14 mouse cellular contexts compared by ENCODE assay signal in the genomic region with DNA sequence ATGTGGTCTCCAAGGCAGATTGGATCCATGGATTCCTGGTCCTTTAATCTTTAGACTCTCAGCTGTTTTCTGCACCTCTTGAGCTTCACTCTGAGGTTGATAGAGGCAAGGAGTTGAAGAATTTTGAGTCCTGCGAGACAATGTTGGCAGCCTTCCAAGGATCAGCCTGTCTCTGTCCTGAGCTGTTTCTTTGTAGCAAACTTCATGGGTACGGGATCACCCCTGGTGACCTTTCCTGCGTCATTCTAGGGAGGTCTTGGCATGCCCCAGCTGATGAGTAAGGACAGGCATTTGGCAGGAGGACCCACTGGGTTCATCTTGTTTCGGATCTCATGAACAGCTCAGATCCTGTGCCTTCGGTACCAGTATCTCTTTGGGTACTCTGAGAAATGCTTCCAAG. TPM values are rescaled to one million over a fixed set of nuclear protein-coding genes. Genes with fewer than 3 reads are reported as not detected.
A peak's percentile ranks its signal among the peaks of the same experiment; 100 is the strongest.
DNase-seq lines count a peak whose midpoint lies in the region; ATAC-seq and TF ChIP-seq lines count a peak whose summit lies in the region.
"Had no signal": no experiment of that assay in that cellular context is flagged by ENCODE, and none has a peak within 500 bp of the region (broad histone marks: within the 10 kb centered on the region; RNA-seq: fewer than 3 reads in every experiment).

No protein-coding gene starts in this region.

- H3K4me3 ChIP-seq in heart, embryonic 12.5 days: no peak overlapping the region
- H3K4me3 ChIP-seq in kidney, postnatal 0 days (replicated peaks; ENCODE audit: low read depth, low read length): no peak overlapping the region
- H3K4me3 ChIP-seq in embryonic facial prominence, embryonic 10.5 days: no peak overlapping the region
- H3K4me3 ChIP-seq in forebrain, embryonic 10.5 days: no peak overlapping the region
- H3K4me3 ChIP-seq: hindbrain, embryonic 15.5 days; liver, embryonic 13.5 days; neural tube, embryonic 13.5 days had no signal

- peak overlapping the region; percentile 78 for H3K27ac ChIP-seq in heart, embryonic 12.5 days (ENCODE audit: poor library complexity, severe bottlenecking)
- H3K27ac ChIP-seq in kidney, postnatal 0 days: no peak overlapping the region
- no peak overlapping the region for H3K27ac ChIP-seq in embryonic facial prominence, embryonic 10.5 days (replicated peaks)
- no peak overlapping the region for H3K27ac ChIP-seq in forebrain, embryonic 10.5 days
- H3K27ac ChIP-seq: hindbrain, embryonic 15.5 days; liver, embryonic 13.5 days had no signal

- TF ChIP-seq CTCF in kidney, postnatal 0 days (IDR thresholded peaks at IDR 0.05; ENCODE audit: low read depth): no peak

- peak; percentile 49 for DNase-seq in retina, postnatal 1 day
- no peak for DNase-seq in retina, embryonic 14.5 days (ENCODE audit: low spot score)
- peak; percentile 44 for DNase-seq in kidney, postnatal 0 days (ENCODE audit: low spot score)
- DNase-seq in testis, postnatal 10 days (ENCODE audit: low spot score): peak; percentile 81
- no peak for DNase-seq in embryonic facial prominence, embryonic 10.5 days (ENCODE audit: low spot score)
- DNase-seq in forebrain, embryonic 10.5 days (ENCODE audit: extremely low spot score, low spot score): no peak
- DNase-seq in layer of hippocampus, adult 11-12 months (ENCODE audit: low spot score): no peak
- DNase-seq: cerebellum, adult 11-12 months; forebrain, postnatal 0 days; liver, embryonic 13.5 days; thymus, postnatal 36 days had no signal

- no peaks in the 10 kb centered on the region for H3K27me3 ChIP-seq in heart, embryonic 12.5 days (replicated peaks)
- no peaks in the 10 kb centered on the region for H3K27me3 ChIP-seq in kidney, postnatal 0 days (ENCODE audit: insufficient read depth, low read length)
- H3K27me3 ChIP-seq in embryonic facial prominence, embryonic 10.5 days (replicated peaks; ENCODE audit: low read depth, poor library complexity, severe bottlenecking): no peaks in the 10 kb centered on the region
- no peaks in the 10 kb centered on the region for H3K27me3 ChIP-seq in forebrain, embryonic 10.5 days (ENCODE audit: poor library complexity, severe bottlenecking)
- H3K27me3 ChIP-seq: hindbrain, embryonic 15.5 days; liver, embryonic 13.5 days; neural tube, embryonic 13.5 days had no signal

- H3K4me2 ChIP-seq in heart, embryonic 12.5 days: peak overlapping the region; percentile 9; the same call in 1 of the 2 replicates
- H3K4me2 ChIP-seq in kidney, postnatal 0 days (ENCODE audit: low read length): no peak overlapping the region
- H3K4me2 ChIP-seq: hindbrain, embryonic 15.5 days; liver, embryonic 13.5 days; neural tube, embryonic 13.5 days had no signal

- 35% methylated on average over 5 of the region's 5 CpGs for WGBS in heart, embryonic 12.5 days
- WGBS in kidney, postnatal 0 days: 62% methylated on average over 5 of the region's 5 CpGs
- 83% methylated on average over 5 of the region's 5 CpGs for WGBS in embryonic facial prominence, embryonic 10.5 days
- WGBS in forebrain, embryonic 10.5 days: 91% methylated on average over 5 of the region's 5 CpGs

- ATAC-seq in heart, embryonic 12.5 days (ENCODE audit: insufficient number of reproducible peaks, low FRiP score): no peak
- no peak for ATAC-seq in kidney, postnatal 0 days (replicated peaks; ENCODE audit: low FRiP score, low read depth)
- ATAC-seq: forebrain, postnatal 0 days had no signal

- no peak overlapping the region for H3K9ac ChIP-seq in heart, embryonic 12.5 days
- no peak overlapping the region for H3K9ac ChIP-seq in kidney, postnatal 0 days (ENCODE audit: low read depth, low read length)
- H3K9ac ChIP-seq: forebrain, postnatal 0 days; hindbrain, embryonic 15.5 days; liver, embryonic 13.5 days; neural tube, embryonic 13.5 days had no signal

- H3K4me1 ChIP-seq in heart, embryonic 12.5 days (replicated peaks): peaks cover 63% of the 10 kb centered on the region
- H3K4me1 ChIP-seq in kidney, postnatal 0 days (replicated peaks; ENCODE audit: insufficient read depth, low read length): peaks cover 29% of the 10 kb centered on the region
- H3K4me1 ChIP-seq in embryonic facial prominence, embryonic 10.5 days: peaks cover 39% of the 10 kb centered on the region
- peaks cover 20% of the 10 kb centered on the region for H3K4me1 ChIP-seq in forebrain, embryonic 10.5 days
- H3K4me1 ChIP-seq: liver, embryonic 13.5 days had no signal

- no peaks in the 10 kb centered on the region for H3K36me3 ChIP-seq in heart, embryonic 12.5 days
- no peaks in the 10 kb centered on the region for H3K36me3 ChIP-seq in kidney, postnatal 0 days (ENCODE audit: insufficient read depth, low read length)
- H3K36me3 ChIP-seq in embryonic facial prominence, embryonic 10.5 days (replicated peaks): peaks cover 86% of the 10 kb centered on the region
- peaks cover 85% of the 10 kb centered on the region for H3K36me3 ChIP-seq in forebrain, embryonic 10.5 days (replicated peaks)
- H3K36me3 ChIP-seq: hindbrain, embryonic 15.5 days; liver, embryonic 13.5 days had no signal

- no peaks in the 10 kb centered on the region for H3K9me3 ChIP-seq in heart, embryonic 12.5 days (replicated peaks)
- no peaks in the 10 kb centered on the region for H3K9me3 ChIP-seq in kidney, postnatal 0 days (replicated peaks; ENCODE audit: low read length)
- no peaks in the 10 kb centered on the region for H3K9me3 ChIP-seq in embryonic facial prominence, embryonic 10.5 days
- no peaks in the 10 kb centered on the region for H3K9me3 ChIP-seq in forebrain, embryonic 10.5 days
- H3K9me3 ChIP-seq: hindbrain, embryonic 15.5 days; liver, embryonic 13.5 days; neural tube, embryonic 13.5 days had no signal

RNA-seq across cellular contexts. Expression of a gene that starts 22.9 kb away (rescaled TPM):
- polyA plus RNA-seq in heart, embryonic 12.5 days (2016; fragmentation: Nextera tagmentation; extraction: Ambion mirVana): 3.1 and 3.6 TPM in 2 replicates
- 2.6 and 2.9 TPM in 2 replicates for polyA plus RNA-seq in kidney, postnatal 0 days (2015; fragmentation: Nextera tagmentation; extraction: Ambion mirVana)
- polyA plus RNA-seq in embryonic facial prominence, embryonic 10.5 days (2016; fragmentation: Nextera tagmentation; extraction: Ambion mirVana): 14.8 TPM in 2 replicates
- 13.6 and 14.4 TPM in 2 replicates for polyA plus RNA-seq in forebrain, embryonic 10.5 days (2016; fragmentation: Nextera tagmentation; extraction: Ambion mirVana)

Comparison
In these comparisons a context has a peak if more than half of its experiments do, and no peak if none do; other contexts are left out.
1. DNase-seq: peak in retina, postnatal 1 day (single experiment), kidney, postnatal 0 days (single experiment) and testis, postnatal 10 days (single experiment); none in retina, embryonic 14.5 days (single experiment), embryonic facial prominence, embryonic 10.5 days (single experiment), forebrain, embryonic 10.5 days (single experiment) and layer of hippocampus, adult 11-12 months (single experiment).